Mouse (Mus musculus): ENCODE measurements around the gene Phactr2. TPM values are rescaled to one million over a fixed set of nuclear protein-coding genes. Genes with fewer than 3 reads are reported as not detected.

Gene Phactr2
- polyA plus RNA-seq, 1 experiment from 2014 or later: 21.7 TPM

- no peak for ATAC-seq (ENCODE audit: insufficient number of reproducible peaks, insufficient read depth, low FRiP score, low TSS enrichment, low read depth)
- no peak overlapping the region for H3K9ac ChIP-seq (replicated peaks)
- peak overlapping the region; percentile 77; the same call in 1 of the 2 replicates for H3K27ac ChIP-seq
- H3K27me3 ChIP-seq: no peaks in the 10 kb centered on the region
- H3K4me3 ChIP-seq (replicated peaks): no peak overlapping the region
- WGBS: 91% methylated on average over 8 of the region's 8 CpGs
- H3K4me2 ChIP-seq: no peak overlapping the region
- H3K36me3 ChIP-seq: no peaks in the 10 kb centered on the region
- H3K9me3 ChIP-seq: no peaks in the 10 kb centered on the region
- peaks cover 5% of the 10 kb centered on the region; the same call in 1 of the 2 replicates for H3K4me1 ChIP-seq (replicated peaks)
These were observed 202.5 kb downstream of the Phactr2 start for GRCm38 (mm10) chr10:13271716-13272115.

GRCm38 (mm10) chr10:13271099-13271498 is 203.1 kb downstream of the Phactr2 start:
- WGBS: 48% methylated on average over 7 of the region's 7 CpGs
- ATAC-seq (ENCODE audit: insufficient number of reproducible peaks, insufficient read depth, low FRiP score, low TSS enrichment, low read depth): peak; percentile 78
- peak overlapping the region; percentile 77 for H3K27ac ChIP-seq
- no peak overlapping the region for H3K4me2 ChIP-seq
- no peak overlapping the region for H3K9ac ChIP-seq (replicated peaks)
- peaks cover 5% of the 10 kb centered on the region; the same call in 1 of the 2 replicates for H3K4me1 ChIP-seq (replicated peaks)
- no peak overlapping the region for H3K4me3 ChIP-seq (replicated peaks)
- H3K36me3 ChIP-seq: no peaks in the 10 kb centered on the region
- H3K9me3 ChIP-seq: no peaks in the 10 kb centered on the region
- no peaks in the 10 kb centered on the region for H3K27me3 ChIP-seq

DNA sequence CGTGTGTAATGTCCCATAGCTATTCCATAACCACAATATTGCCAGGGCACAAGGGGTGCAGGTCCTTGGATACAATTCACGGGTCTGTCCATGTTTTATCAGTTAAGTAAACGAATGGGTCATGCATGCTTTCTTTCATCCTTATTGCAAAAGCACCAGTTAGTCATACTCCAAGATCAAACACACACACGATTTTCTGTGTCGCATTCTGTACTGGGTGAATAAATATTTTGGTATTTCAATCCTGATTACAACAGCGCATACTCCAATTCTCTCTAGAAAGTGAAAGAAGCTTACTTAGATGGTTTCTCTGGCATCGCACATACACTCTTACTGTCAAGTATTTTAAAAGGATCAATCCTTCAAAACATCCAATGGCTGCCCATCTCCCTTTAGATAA is 203.9 kb downstream of the Phactr2 start:
- peaks cover 5% of the 10 kb centered on the region; the same call in 1 of the 2 replicates for H3K4me1 ChIP-seq (replicated peaks)
- no peaks in the 10 kb centered on the region for H3K9me3 ChIP-seq
- no peak overlapping the region for H3K9ac ChIP-seq (replicated peaks)
- no peak for ATAC-seq (ENCODE audit: insufficient number of reproducible peaks, insufficient read depth, low FRiP score, low TSS enrichment, low read depth)
- no peaks in the 10 kb centered on the region for H3K27me3 ChIP-seq
- H3K27ac ChIP-seq: peak overlapping the region; percentile 77
- no peaks in the 10 kb centered on the region for H3K36me3 ChIP-seq
- H3K4me2 ChIP-seq: no peak overlapping the region
- WGBS: 89% methylated on average over 7 of the region's 7 CpGs
- no peak overlapping the region for H3K4me3 ChIP-seq (replicated peaks)

- H3K36me3 ChIP-seq: peaks cover 16% of the 10 kb centered on the region; the same call in 1 of the 2 replicates
- no peaks in the 10 kb centered on the region for H3K27me3 ChIP-seq
- 79% methylated on average over 3 of the region's 3 CpGs for WGBS
- no peak overlapping the region for H3K27ac ChIP-seq
- H3K9ac ChIP-seq (replicated peaks): no peak overlapping the region
- H3K4me1 ChIP-seq (replicated peaks): no peaks in the 10 kb centered on the region
- H3K9me3 ChIP-seq: no peaks in the 10 kb centered on the region
- H3K4me3 ChIP-seq (replicated peaks): no peak overlapping the region
- ATAC-seq (ENCODE audit: insufficient number of reproducible peaks, insufficient read depth, low FRiP score, low TSS enrichment, low read depth): no peak
- H3K4me2 ChIP-seq: no peak overlapping the region
These were observed 215.0 kb downstream of the Phactr2 start for GRCm38 (mm10) chr10:13259251-13259650.

GRCm38 (mm10) chr10:13256196-13256595 is 218.0 kb downstream of the Phactr2 start:
- Histone ChIP-seq H3K36me3 (peaks cover 22% of the 10 kb centered on the region), H3K4me2 (no peak overlapping the region), H3K9ac (replicated peaks) (no peak overlapping the region), H3K9me3 (no peaks in the 10 kb centered on the region), H3K27ac (no peak overlapping the region), H3K4me3 (replicated peaks) (no peak overlapping the region), H3K4me1 (replicated peaks) (no peaks in the 10 kb centered on the region), H3K27me3 (no peaks in the 10 kb centered on the region)
- 76% methylated on average over 7 of the region's 7 CpGs for WGBS
- no peak for ATAC-seq (ENCODE audit: insufficient number of reproducible peaks, insufficient read depth, low FRiP score, low TSS enrichment, low read depth)

GRCm38 (mm10) chr10:13250280-13250679 is 223.9 kb downstream of the Phactr2 start:
- no peak for ATAC-seq (ENCODE audit: insufficient number of reproducible peaks, insufficient read depth, low FRiP score, low TSS enrichment, low read depth)
- Histone ChIP-seq H3K36me3 (peaks cover 29% of the 10 kb centered on the region), H3K9ac (replicated peaks) (no peak overlapping the region), H3K4me2 (no peak overlapping the region), H3K9me3 (no peaks in the 10 kb centered on the region), H3K27ac (no peak overlapping the region), H3K4me3 (replicated peaks) (no peak overlapping the region), H3K27me3 (no peaks in the 10 kb centered on the region), H3K4me1 (replicated peaks) (no peaks in the 10 kb centered on the region)
- 73% methylated on average over 2 of the region's 2 CpGs for WGBS

GRCm38 (mm10) chr10:13249126-13249525 is 225.1 kb downstream of the Phactr2 start:
- H3K9ac ChIP-seq (replicated peaks): no peak overlapping the region
- no peak overlapping the region for H3K27ac ChIP-seq
- ATAC-seq (ENCODE audit: insufficient number of reproducible peaks, insufficient read depth, low FRiP score, low TSS enrichment, low read depth): no peak
- no peaks in the 10 kb centered on the region for H3K9me3 ChIP-seq
- H3K27me3 ChIP-seq: no peaks in the 10 kb centered on the region
- H3K4me2 ChIP-seq: no peak overlapping the region
- H3K4me3 ChIP-seq (replicated peaks): no peak overlapping the region
- H3K4me1 ChIP-seq (replicated peaks): no peaks in the 10 kb centered on the region
- 93% methylated on average over 8 of the region's 8 CpGs for WGBS
- H3K36me3 ChIP-seq: peaks cover 40% of the 10 kb centered on the region

DNA sequence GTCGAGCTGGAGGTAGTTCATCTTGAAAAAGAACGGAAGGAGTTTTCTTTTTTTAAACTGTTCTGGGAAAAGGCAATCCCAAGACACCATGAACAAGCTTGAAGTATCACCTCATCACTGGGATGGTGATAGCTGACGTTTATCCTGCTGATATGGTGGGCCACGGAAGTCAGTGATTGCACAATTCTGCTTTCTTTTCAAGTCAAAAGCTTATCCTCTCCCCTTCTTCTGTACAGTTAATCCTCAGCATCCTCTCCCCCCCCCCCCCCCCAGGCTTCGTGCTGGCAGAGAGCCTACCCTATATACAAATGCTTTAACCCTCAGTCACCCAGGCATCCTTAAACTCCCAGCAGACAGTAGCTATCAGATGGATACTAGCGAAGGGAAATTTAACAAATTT is 228.5 kb downstream of the Phactr2 start:
- ATAC-seq (ENCODE audit: insufficient number of reproducible peaks, insufficient read depth, low FRiP score, low TSS enrichment, low read depth): no peak
- Histone ChIP-seq H3K4me1 (replicated peaks) (no peaks in the 10 kb centered on the region), H3K9ac (replicated peaks) (no peak overlapping the region), H3K27me3 (no peaks in the 10 kb centered on the region), H3K4me2 (no peak overlapping the region), H3K4me3 (replicated peaks) (no peak overlapping the region), H3K36me3 (peaks cover 31% of the 10 kb centered on the region), H3K27ac (no peak overlapping the region), H3K9me3 (no peaks in the 10 kb centered on the region)
- 68% methylated on average over 6 of the region's 6 CpGs for WGBS

DNA sequence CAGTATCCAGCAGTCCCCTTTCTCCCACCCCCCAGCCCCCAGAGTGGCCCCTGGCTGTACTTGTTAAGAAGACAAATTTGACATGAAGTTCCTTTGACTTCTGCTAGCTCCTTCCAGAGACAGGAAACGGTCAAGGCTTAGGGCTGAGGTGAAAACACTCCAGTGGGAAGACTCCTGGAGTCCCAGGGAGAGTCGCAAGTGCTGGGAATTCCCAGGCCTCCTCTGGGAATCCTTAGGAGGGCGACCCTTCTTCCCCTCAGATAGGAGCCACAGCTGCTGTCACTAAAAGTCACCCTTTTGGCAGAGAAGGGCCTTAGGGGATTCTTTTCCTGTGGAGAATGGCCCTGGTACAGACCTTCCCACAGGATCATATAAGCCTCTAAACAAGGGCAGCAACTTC is 230.0 kb downstream of the Phactr2 start:
- H3K9me3 ChIP-seq: no peaks in the 10 kb centered on the region
- no peak overlapping the region for H3K4me3 ChIP-seq (replicated peaks)
- no peak for ATAC-seq (ENCODE audit: insufficient number of reproducible peaks, insufficient read depth, low FRiP score, low TSS enrichment, low read depth)
- no peak overlapping the region for H3K4me2 ChIP-seq
- peaks cover 41% of the 10 kb centered on the region for H3K36me3 ChIP-seq
- H3K4me1 ChIP-seq (replicated peaks): no peaks in the 10 kb centered on the region
- 43% methylated on average over 3 of the region's 3 CpGs for WGBS
- H3K27me3 ChIP-seq: no peaks in the 10 kb centered on the region
- H3K9ac ChIP-seq (replicated peaks): no peak overlapping the region
- H3K27ac ChIP-seq: no peak overlapping the region

- no peaks in the 10 kb centered on the region for H3K9me3 ChIP-seq
- WGBS: 65% methylated on average over 4 of the region's 4 CpGs
These were observed 233.8 kb downstream of the Phactr2 start for GRCm38 (mm10) chr10:13240431-13240830.

DNA sequence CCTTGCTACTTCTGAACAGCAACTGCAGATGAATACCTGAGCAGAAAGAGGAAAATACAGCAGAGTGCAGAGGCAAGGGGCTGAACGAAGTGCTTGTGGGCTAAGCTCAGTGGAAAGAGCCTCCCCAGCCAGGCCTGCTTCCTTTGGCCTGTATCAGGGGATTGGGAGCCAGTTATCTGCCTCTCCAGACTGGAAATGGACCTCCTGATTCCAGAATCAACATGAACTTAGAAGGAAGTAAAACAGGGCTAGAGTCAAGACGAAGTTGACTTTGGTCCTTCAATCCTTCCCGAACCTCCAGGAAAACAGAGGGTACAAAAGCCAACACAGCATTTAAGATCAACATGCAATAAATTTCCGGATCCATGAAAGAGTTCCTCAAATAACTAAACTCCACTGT is 236.0 kb downstream of the Phactr2 start:
- Histone ChIP-seq H3K4me3 (replicated peaks) (no peak overlapping the region), H3K9me3 (no peaks in the 10 kb centered on the region), H3K9ac (replicated peaks) (no peak overlapping the region), H3K4me1 (replicated peaks) (no peaks in the 10 kb centered on the region), H3K36me3 (peaks cover 28% of the 10 kb centered on the region), H3K4me2 (no peak overlapping the region), H3K27ac (no peak overlapping the region), H3K27me3 (no peaks in the 10 kb centered on the region)
- 86% methylated on average over 4 of the region's 4 CpGs for WGBS
- ATAC-seq (ENCODE audit: insufficient number of reproducible peaks, insufficient read depth, low FRiP score, low TSS enrichment, low read depth): no peak

More at GRCm38 (mm10) chr10:13240431-13240830, 233.8 kb downstream of the Phactr2 start:
- H3K27ac ChIP-seq: no peak overlapping the region
- H3K4me2 ChIP-seq: no peak overlapping the region
- no peaks in the 10 kb centered on the region for H3K4me1 ChIP-seq (replicated peaks)
- peaks cover 43% of the 10 kb centered on the region for H3K36me3 ChIP-seq
- H3K27me3 ChIP-seq: no peaks in the 10 kb centered on the region
- no peak overlapping the region for H3K4me3 ChIP-seq (replicated peaks)
- ATAC-seq (ENCODE audit: insufficient number of reproducible peaks, insufficient read depth, low FRiP score, low TSS enrichment, low read depth): no peak
- no peak overlapping the region for H3K9ac ChIP-seq (replicated peaks)

- WGBS: 91% methylated on average over 5 of the region's 5 CpGs
- no peaks in the 10 kb centered on the region for H3K27me3 ChIP-seq
- no peaks in the 10 kb centered on the region for H3K4me1 ChIP-seq (replicated peaks)
- no peak overlapping the region for H3K9ac ChIP-seq (replicated peaks)
- H3K4me2 ChIP-seq: no peak overlapping the region
- ATAC-seq (ENCODE audit: insufficient number of reproducible peaks, insufficient read depth, low FRiP score, low TSS enrichment, low read depth): no peak; the same call in 1 of the 2 replicates
- H3K36me3 ChIP-seq: peaks cover 39% of the 10 kb centered on the region
- H3K4me3 ChIP-seq (replicated peaks): no peak overlapping the region
- H3K27ac ChIP-seq: no peak overlapping the region
- no peaks in the 10 kb centered on the region for H3K9me3 ChIP-seq
These were observed 237.3 kb downstream of the Phactr2 start for GRCm38 (mm10) chr10:13236866-13237265.
